Mouse (Mus musculus) midbrain, embryonic 13.5 days (tissue): Measurements from ENCODE around the gene Lexm. TPM values are rescaled to one million over a fixed set of nuclear protein-coding genes. Genes with fewer than 3 reads are reported as not detected.

Experiments
- ATAC-seq: fragments of 200-750 bp; cut with Nextera tagmentation; 2 replicates; pipeline ENCODE4 v1.8.0; 2017; ENCODE audit warnings: mild to moderate bottlenecking, moderate TSS enrichment, moderate library complexity
- H3K27ac ChIP-seq: fragments of 300-500 bp; sonication (generic); 2 replicates; pipeline ENCODE4 v1.5.1; 2015; ENCODE audit warnings: inconsistent platforms, mild to moderate bottlenecking, moderate library complexity
- H3K27me3 ChIP-seq: fragments of 300-500 bp; sonication (generic); 2 replicates; pipeline ENCODE4 v1.6.1; 2015; ENCODE audit warnings: mild to moderate bottlenecking, inconsistent platforms
- H3K36me3 ChIP-seq: fragments of 300-500 bp; sonication (generic); 2 replicates; pipeline ENCODE4 v1.6.1; 2015; ENCODE audit warnings: mild to moderate bottlenecking, inconsistent platforms
- H3K4me1 ChIP-seq: fragments of 300-500 bp; sonication (generic); replicated peaks from 2 replicates; pipeline ENCODE4 v1.6.1; 2015; ENCODE audit warnings: inconsistent platforms
- H3K4me2 ChIP-seq: fragments of 300-500 bp; sonication (generic); replicated peaks from 2 replicates; pipeline ENCODE4 v1.6.1; 2015; ENCODE audit warnings: moderate library complexity, mild to moderate bottlenecking, inconsistent platforms
- H3K4me3 ChIP-seq: fragments of 300-500 bp; sonication (generic); replicated peaks from 2 replicates; pipeline ENCODE4 v1.5.1; 2015; ENCODE audit warnings: mild to moderate bottlenecking, inconsistent platforms
- H3K9ac ChIP-seq: fragments of 300-500 bp; sonication (generic); replicated peaks from 2 replicates; pipeline ENCODE4 v1.6.1; 2015; ENCODE audit warnings: mild to moderate bottlenecking, inconsistent platforms
- H3K9me3 ChIP-seq: fragments of 300-500 bp; sonication (generic); 2 replicates; pipeline ENCODE4 v1.6.1; 2016; ENCODE audit warnings: mild to moderate bottlenecking, inconsistent platforms
- WGBS: fragments of 180-500 bp; shearing (Covaris S2); methylation state at CpG from one replicate; pipeline ENCODE4 v1.1.7; 2015; 5-methylcytosine and 5-hydroxymethylcytosine counted together
- polyA plus RNA-seq: library from polyadenylated mRNA; unstranded; fragments of >200 nt; fragmentation: Nextera tagmentation; extraction: Ambion mirVana; gene quantifications from 2 replicates; pipeline ENCODE4 v1.2.1, GENCODE M21; 2015

Gene Lexm
- polyA plus RNA-seq, 1 experiment from 2014 or later: 0.13 TPM

- WGBS: 81% methylated on average over 4 of the region's 4 CpGs
These were observed 19.3 kb downstream of the Lexm start for GRCm38 (mm10) chr4:106597741-106598140.

GRCm38 (mm10) chr4:106597055-106597454 lies 20.0 kb downstream of the Lexm start:
- ATAC-seq: no peak
- 82% methylated on average over 9 of the region's 9 CpGs for WGBS
- H3K4me2 ChIP-seq: no peak overlapping the region
- no peak overlapping the region for H3K9ac ChIP-seq
- H3K27me3 ChIP-seq: no peaks in the 10 kb centered on the region
- H3K9me3 ChIP-seq: no peaks in the 10 kb centered on the region
- no peak overlapping the region for H3K27ac ChIP-seq
- no peak overlapping the region for H3K4me3 ChIP-seq
- H3K4me1 ChIP-seq: no peaks in the 10 kb centered on the region
- no peaks in the 10 kb centered on the region for H3K36me3 ChIP-seq

More at GRCm38 (mm10) chr4:106597741-106598140, 19.3 kb downstream of the Lexm start:
- Histone ChIP-seq H3K9me3 (no peaks in the 10 kb centered on the region), H3K27me3 (no peaks in the 10 kb centered on the region), H3K36me3 (no peaks in the 10 kb centered on the region), H3K9ac (no peak overlapping the region), H3K4me2 (no peak overlapping the region), H3K4me3 (no peak overlapping the region), H3K27ac (no peak overlapping the region), H3K4me1 (no peaks in the 10 kb centered on the region)
- no peak for ATAC-seq

GRCm38 (mm10) chr4:106596200-106596599 lies 20.8 kb downstream of the Lexm start:
- no peak overlapping the region for H3K9ac ChIP-seq
- no peak overlapping the region for H3K4me2 ChIP-seq
- H3K9me3 ChIP-seq: no peaks in the 10 kb centered on the region
- H3K27ac ChIP-seq: no peak overlapping the region
- no peak for ATAC-seq
- H3K27me3 ChIP-seq: no peaks in the 10 kb centered on the region
- WGBS: 63% methylated on average over 3 of the region's 3 CpGs
- H3K4me1 ChIP-seq: no peaks in the 10 kb centered on the region
- H3K36me3 ChIP-seq: peaks cover 4% of the 10 kb centered on the region
- no peak overlapping the region for H3K4me3 ChIP-seq

- peaks cover 27% of the 10 kb centered on the region for H3K36me3 ChIP-seq
- no peak overlapping the region for H3K9ac ChIP-seq
- H3K27me3 ChIP-seq: no peaks in the 10 kb centered on the region
- no peaks in the 10 kb centered on the region for H3K4me1 ChIP-seq
- ATAC-seq: no peak
- WGBS: 60% methylated on average over 7 of the region's 7 CpGs
- no peaks in the 10 kb centered on the region for H3K9me3 ChIP-seq
- H3K27ac ChIP-seq: no peak overlapping the region
- no peak overlapping the region for H3K4me2 ChIP-seq
- no peak overlapping the region for H3K4me3 ChIP-seq
These were observed 23.4 kb downstream of the Lexm start for GRCm38 (mm10) chr4:106593636-106594035.

GRCm38 (mm10) chr4:106590871-106591270 lies 26.2 kb downstream of the Lexm start:
- ATAC-seq: no peak
- Histone ChIP-seq H3K36me3 (peaks cover 55% of the 10 kb centered on the region), H3K27ac (no peak overlapping the region), H3K27me3 (no peaks in the 10 kb centered on the region), H3K4me3 (no peak overlapping the region), H3K9me3 (no peaks in the 10 kb centered on the region), H3K4me1 (no peaks in the 10 kb centered on the region), H3K4me2 (no peak overlapping the region), H3K9ac (no peak overlapping the region)
- 90% methylated on average over 9 of the region's 9 CpGs for WGBS

GRCm38 (mm10) chr4:106590142-106590541 lies 26.9 kb downstream of the Lexm start:
- WGBS: 85% methylated on average over 9 of the region's 9 CpGs

GRCm38 (mm10) chr4:106587075-106587474 lies 30.0 kb downstream of the Lexm start:
- Histone ChIP-seq H3K4me1 (no peaks in the 10 kb centered on the region), H3K4me3 (no peak overlapping the region), H3K9ac (no peak overlapping the region), H3K36me3 (peaks cover 92% of the 10 kb centered on the region), H3K27ac (no peak overlapping the region), H3K9me3 (no peaks in the 10 kb centered on the region), H3K27me3 (no peaks in the 10 kb centered on the region), H3K4me2 (no peak overlapping the region)
- 0 out of 2 replicates have a peak, but pooled peaks have one; percentile 21 for ATAC-seq
- WGBS: 94% methylated on average over 6 of the region's 6 CpGs

More at GRCm38 (mm10) chr4:106590142-106590541, 26.9 kb downstream of the Lexm start:
- Histone ChIP-seq H3K4me3 (no peak overlapping the region), H3K36me3 (peaks cover 62% of the 10 kb centered on the region), H3K4me1 (no peaks in the 10 kb centered on the region), H3K9me3 (no peaks in the 10 kb centered on the region), H3K27me3 (no peaks in the 10 kb centered on the region), H3K9ac (no peak overlapping the region), H3K4me2 (no peak overlapping the region), H3K27ac (no peak overlapping the region)
- no peak for ATAC-seq

- 82% methylated on average over 4 of the region's 4 CpGs for WGBS
- no peaks in the 10 kb centered on the region for H3K4me1 ChIP-seq
- H3K9me3 ChIP-seq: no peaks in the 10 kb centered on the region
- H3K27ac ChIP-seq: no peak overlapping the region
- no peak overlapping the region for H3K4me3 ChIP-seq
- no peak overlapping the region for H3K4me2 ChIP-seq
- H3K27me3 ChIP-seq: no peaks in the 10 kb centered on the region
- no peak overlapping the region for H3K9ac ChIP-seq
- H3K36me3 ChIP-seq: peaks cover 99% of the 10 kb centered on the region
- ATAC-seq: no peak
These were observed 32.4 kb downstream of the Lexm start for GRCm38 (mm10) chr4:106584665-106585064.

GRCm38 (mm10) chr4:106582428-106583153 lies 34.5 kb downstream of the Lexm start:
- Histone ChIP-seq H3K4me2 (no peak overlapping the region), H3K4me3 (no peak overlapping the region), H3K27me3 (no peaks in the 10 kb centered on the region), H3K9me3 (no peaks in the 10 kb centered on the region), H3K27ac (no peak overlapping the region), H3K4me1 (no peaks in the 10 kb centered on the region), H3K9ac (no peak overlapping the region), H3K36me3 (peaks cover 98% of the 10 kb centered on the region)
- WGBS: 91% methylated on average over 12 of the region's 12 CpGs
- no peak for ATAC-seq

GRCm38 (mm10) chr4:106581865-106582204 lies 35.2 kb downstream of the Lexm start:
- Histone ChIP-seq H3K4me2 (no peak overlapping the region), H3K27ac (no peak overlapping the region), H3K36me3 (peaks cover 98% of the 10 kb centered on the region), H3K9me3 (no peaks in the 10 kb centered on the region), H3K27me3 (no peaks in the 10 kb centered on the region), H3K4me1 (no peaks in the 10 kb centered on the region), H3K4me3 (no peak overlapping the region), H3K9ac (no peak overlapping the region)
- 93% methylated on average over 15 of the region's 15 CpGs for WGBS
- ATAC-seq: 0 out of 2 replicates have a peak, but pooled peaks have one; percentile 12

GRCm38 (mm10) chr4:106581176-106581864 lies 35.7 kb downstream of the Lexm start:
- peaks cover 98% of the 10 kb centered on the region for H3K36me3 ChIP-seq

GRCm38 (mm10) chr4:106577511-106577910 lies 39.5 kb downstream of the Lexm start:
- no peak overlapping the region for H3K4me3 ChIP-seq
- H3K36me3 ChIP-seq: peaks cover 98% of the 10 kb centered on the region
- H3K4me2 ChIP-seq: no peak overlapping the region
- no peak for ATAC-seq
- WGBS: 79% methylated on average over 7 of the region's 7 CpGs
- H3K27ac ChIP-seq: no peak overlapping the region
- no peaks in the 10 kb centered on the region for H3K27me3 ChIP-seq
- no peaks in the 10 kb centered on the region for H3K4me1 ChIP-seq
- no peak overlapping the region for H3K9ac ChIP-seq
- no peaks in the 10 kb centered on the region for H3K9me3 ChIP-seq

More at GRCm38 (mm10) chr4:106581176-106581864, 35.7 kb downstream of the Lexm start:
- Histone ChIP-seq H3K9me3 (no peaks in the 10 kb centered on the region), H3K4me3 (no peak overlapping the region), H3K4me1 (no peaks in the 10 kb centered on the region), H3K4me2 (no peak overlapping the region), H3K9ac (no peak overlapping the region), H3K27ac (no peak overlapping the region), H3K27me3 (no peaks in the 10 kb centered on the region)
- 90% methylated on average over 14 of the region's 14 CpGs for WGBS
- no peak for ATAC-seq
